Mouse (Mus musculus) liver, embryonic 14.5 days (tissue): ENCODE data around the gene Ufc1.
A peak's percentile ranks its signal among the peaks of the same experiment; 100 is the strongest.

Experiments
- CTCF ChIP-seq: IDR thresholded peaks from 2 replicates; pipeline ENCODE4 v1.5.1; 2016; ENCODE audit warnings: antibody characterized with exemption, low read depth, control low read depth
- EP300 ChIP-seq: IDR thresholded peaks from 2 replicates; pipeline ENCODE4 v1.6.1; 2016; ENCODE audit warnings: antibody characterized with exemption, low read depth

DNA sequence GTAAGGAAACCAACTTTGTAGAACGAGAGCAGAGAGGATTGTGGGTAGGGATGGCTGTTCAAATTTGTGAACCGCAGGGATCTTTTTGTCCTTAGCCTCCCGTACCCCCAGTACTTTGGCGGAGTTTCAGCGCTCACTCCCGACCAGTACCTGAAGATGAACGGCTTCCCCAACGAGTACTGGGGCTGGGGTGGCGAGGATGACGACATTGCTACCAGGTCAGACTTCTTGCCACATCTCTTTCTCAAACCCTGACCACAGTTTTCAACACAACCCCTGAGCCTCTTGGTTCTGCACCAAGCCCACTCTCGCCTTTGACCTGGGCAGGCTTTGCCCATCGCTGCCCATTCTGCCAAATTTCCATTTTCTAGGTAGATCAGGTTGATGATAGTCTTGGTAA lies 20.7 kb downstream of the Ufc1 start:
- TF ChIP-seq CTCF (no peak), EP300 (0 out of 2 replicates have a peak, but pooled peaks have one; percentile 2)
